Mouse (Mus musculus) lung, postnatal 25 days (tissue): ENCODE data around the gene Cib3.
A peak's percentile ranks its signal among the peaks of the same experiment; 100 is the strongest.

ENCODE experiments used
- DNase-seq: peaks from one replicate; pipeline ENCODE4 v3.0.0; 2022; ENCODE audit warnings: low spot score

Cib3 gene

DNA sequence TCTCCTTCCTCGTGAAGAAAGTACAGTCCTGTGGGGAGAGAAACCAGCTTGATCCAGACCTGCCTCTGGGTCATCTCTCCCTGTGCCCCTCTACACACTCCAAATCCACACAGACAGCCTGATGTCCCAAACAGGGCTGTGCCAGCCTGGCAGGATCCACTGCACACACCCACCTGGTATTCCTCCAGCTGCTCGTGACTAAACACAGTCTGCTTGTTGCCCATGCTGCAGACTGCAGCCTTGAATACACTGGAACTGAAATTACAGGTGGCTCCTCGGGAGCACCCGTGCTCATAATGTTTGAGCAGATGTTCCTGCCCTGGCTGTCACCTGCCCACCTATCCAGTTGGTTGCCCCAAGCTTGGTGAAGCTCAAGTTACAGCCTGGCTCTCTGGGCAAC, at the start of gene Cib3:
Cib3 (minus strand) TSS at position 87 of the 400 bp plus-strand sequence.
- DNase-seq: no peak

DNA sequence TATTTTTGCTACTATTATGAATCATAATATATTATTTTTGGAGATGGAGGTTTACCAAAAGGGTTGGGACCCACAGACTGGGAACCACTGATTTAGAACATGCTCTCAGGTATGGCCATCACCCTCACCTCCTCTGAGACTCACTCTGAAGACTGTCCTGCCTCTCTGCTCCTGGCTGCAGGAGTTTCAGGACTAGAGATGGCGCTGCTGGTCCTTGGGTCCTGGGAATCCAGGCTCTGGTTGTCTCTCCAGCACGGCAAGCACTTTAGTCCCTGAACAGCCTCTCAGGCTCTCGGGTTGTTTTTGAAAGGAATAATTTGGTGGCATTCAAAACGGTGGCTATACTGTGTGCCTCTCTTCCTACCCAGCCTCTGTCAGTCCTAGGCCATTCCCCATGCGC, 49.2 kb upstream of the Cib3 start:
- DNase-seq: no peak

DNA sequence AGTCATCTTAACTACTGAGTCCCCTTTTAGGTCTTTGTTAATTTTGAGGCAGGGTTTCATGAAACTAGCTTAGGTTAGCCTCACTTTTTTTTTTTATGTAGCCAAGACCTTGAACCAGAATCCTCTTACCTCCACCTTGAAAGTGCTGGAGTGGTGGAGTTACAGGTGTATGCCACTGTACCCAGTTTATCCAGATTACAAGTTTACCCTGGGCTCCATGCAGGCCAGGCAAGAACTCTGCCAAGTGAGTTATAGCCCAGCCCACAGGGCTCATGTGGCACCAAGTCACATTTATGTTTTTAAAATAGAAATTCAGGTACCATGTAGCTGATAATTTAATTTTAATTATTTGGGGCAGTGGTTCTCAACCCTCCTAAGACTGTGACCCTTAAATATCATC, 48.8 kb upstream of the Cib3 start:
- no peak for DNase-seq

DNA sequence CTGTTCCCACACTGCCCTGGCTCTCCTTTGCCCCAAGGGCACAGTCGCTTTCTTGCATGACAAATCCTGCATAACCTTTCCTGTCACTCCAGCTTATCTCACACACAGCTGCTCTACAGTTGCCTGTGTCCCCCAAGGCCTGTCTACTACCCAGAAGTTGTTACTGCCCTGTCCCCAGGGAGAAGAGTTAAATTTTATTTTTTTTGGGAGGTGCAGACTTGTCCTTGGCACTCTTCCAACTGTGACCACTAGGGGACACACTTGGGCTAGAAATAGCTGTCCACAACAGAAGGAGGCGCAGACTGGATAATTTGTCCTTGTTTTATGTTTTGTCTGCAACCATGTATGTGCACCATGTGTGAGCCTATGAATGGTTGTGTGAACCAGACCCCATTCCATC, 48.4 kb upstream of the Cib3 start:
- peak; percentile 71 for DNase-seq

DNA sequence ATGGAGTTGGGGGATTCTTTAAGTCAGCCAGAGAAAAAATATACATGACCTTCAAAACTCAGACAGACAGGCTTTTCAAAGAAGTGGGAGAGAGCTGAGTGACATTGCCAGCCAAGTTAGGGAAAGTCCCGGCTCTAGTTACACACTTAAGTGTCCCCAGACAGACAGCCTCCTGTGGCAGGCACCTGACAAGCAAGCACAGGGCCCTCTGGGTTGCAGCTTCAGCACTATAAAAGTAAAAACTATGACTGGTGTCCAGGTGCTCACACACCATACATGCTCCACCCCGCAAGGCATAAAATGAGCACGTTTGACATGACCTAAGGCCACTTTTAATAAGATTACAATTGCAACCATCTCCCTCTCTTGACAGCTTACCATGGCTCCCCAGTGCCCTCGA, 47.9 kb upstream of the Cib3 start:
- DNase-seq: no peak

DNA sequence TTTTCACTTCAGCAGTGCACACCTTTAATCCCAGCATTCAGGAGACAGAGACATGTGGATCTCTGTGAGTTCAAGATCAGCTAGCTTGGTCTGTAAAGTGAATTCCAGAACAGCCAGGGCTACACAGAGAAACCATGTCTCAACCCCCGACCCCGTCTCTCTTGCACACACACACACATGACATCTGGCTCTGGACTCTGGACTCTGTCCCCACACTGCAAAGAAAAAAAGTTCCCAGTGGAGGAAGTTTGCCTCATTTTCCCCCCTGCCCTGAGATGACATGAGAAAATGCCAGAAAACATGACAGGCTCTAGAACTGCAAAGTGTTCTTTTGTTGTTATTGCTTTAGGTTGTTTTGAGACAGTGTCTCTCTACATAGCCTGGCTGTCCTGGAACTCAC, 47.2 kb upstream of the Cib3 start:
- DNase-seq: no peak

DNA sequence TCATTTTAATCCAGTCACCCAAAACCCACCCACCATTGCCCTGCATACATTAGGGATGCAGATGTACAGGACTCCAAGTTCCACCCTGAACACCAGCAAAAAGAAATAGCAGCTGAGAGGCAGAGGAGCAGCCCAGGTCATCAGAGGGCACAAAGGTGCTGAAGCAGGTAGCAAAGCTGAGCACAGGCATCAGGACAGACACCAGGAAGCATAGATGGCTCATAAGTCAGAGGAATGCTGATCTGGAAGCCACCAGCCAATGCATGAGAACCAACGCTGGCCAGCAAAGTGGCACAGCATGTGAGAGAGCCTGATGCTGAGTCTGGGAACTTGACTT, 45.2 kb upstream of the Cib3 start:
- no peak for DNase-seq

DNA sequence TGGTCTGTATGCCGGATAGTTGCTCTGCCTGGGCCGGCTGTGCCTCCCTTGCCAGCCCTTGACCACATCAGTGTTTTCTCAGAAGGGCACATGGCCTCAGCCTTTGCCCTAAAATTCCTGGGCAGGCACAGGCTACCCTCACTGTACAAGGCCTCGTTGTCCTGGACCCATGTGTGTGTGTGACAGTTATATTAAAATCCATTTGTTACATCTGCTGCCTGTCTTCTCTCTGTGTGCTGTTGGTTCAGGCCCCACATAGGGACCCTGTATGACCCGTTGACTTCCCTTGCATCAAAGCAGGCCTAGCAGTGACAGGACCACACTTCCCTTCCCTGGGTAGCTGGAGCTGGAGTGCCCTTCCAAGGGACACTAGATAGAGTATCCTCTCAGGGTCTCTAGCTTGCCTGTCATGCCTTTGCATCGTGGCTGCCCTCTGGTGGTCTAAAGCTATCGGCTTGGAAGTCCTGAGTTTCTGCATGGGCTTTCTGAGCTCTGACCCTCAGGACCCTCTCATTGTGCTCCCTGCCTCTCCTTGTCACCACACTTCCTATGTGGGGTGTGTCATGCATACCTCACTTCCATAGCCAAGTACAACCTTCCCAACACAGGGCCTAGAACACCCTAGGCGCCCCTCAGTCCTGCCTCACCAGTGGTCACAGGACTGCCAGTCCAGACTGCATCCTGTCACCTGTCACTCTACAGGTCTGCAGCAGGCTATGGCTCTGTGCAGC, 44.7 kb upstream of the Cib3 start:
- DNase-seq: no peak

DNA sequence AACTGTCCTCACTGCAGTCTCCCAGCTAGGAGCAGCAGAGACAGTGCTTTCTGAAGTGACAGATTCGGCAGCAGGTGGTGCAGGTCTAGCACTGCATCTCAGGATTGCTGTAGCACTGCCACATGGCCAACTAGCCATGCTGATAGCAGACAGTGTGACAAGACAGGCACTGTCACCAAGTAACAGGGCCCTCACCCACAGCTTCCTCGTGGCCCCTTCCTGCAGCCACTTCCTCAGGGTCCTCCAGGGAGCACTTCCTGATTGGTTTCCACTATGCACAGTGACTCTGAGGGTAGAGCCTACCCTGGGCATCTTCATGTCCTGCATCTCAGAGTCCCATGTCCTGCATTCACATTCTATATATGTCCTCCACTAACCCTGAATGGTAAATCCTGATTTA, 32.0 kb upstream of the Cib3 start:
- no peak for DNase-seq

DNA sequence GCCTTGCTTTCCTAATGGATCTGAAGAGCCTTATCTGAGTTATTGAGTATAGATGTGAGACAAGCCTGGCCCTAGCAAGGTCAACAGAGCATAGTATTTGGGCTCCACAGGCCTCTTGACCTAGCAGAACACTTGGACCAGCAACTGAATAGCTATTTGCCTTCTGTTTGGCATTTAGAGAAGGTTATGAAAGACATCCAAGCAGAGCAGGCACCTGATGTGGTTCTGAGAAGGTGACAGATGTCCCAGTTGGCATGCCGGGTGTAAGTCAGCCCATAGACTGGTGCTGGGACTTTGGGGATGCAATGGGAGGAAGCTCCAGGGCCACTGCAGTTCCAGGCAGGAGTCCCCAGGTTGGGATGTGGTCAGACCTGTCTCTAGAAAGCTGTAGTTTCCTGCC, 29.6 kb upstream of the Cib3 start:
- no peak for DNase-seq

DNA sequence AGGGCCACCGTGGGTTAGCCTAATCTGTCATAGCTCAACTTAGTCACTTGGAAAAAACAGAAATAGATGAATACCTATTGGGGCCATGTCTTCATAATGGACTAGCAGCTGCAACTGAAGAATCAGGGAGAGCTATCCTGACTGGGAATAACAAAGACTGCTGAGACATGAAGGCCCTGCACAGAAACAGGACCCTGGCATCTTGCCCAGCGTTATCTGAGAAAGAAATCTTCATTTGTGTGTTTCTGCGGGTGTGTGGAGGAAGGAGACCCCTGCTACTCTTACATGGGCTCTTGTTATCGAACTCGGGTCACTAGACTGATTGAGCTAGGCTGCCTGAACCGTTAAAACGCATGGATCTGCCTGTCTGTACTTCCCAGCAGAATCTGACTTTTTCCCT, 28.3 kb upstream of the Cib3 start:
- DNase-seq: no peak

DNA sequence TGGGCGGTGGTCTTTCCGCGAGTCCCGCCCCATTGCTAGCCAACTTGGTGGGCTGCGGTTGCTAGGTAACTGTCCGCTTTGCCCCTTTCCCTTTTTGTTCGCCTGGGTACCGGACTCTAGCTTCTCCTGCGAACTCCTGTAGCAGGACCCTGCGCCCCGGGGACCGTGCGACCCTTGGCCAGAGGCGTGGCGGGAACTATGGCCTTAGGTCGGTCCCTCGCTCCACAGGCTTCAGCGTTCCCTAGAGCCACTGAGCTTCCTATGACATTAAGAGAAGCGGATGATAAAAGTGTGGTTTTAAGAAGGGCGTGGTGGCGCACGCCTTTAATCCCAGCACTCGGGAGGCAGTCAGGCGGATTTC, 27.7 kb upstream of the Cib3 start:
- no peak for DNase-seq

DNA sequence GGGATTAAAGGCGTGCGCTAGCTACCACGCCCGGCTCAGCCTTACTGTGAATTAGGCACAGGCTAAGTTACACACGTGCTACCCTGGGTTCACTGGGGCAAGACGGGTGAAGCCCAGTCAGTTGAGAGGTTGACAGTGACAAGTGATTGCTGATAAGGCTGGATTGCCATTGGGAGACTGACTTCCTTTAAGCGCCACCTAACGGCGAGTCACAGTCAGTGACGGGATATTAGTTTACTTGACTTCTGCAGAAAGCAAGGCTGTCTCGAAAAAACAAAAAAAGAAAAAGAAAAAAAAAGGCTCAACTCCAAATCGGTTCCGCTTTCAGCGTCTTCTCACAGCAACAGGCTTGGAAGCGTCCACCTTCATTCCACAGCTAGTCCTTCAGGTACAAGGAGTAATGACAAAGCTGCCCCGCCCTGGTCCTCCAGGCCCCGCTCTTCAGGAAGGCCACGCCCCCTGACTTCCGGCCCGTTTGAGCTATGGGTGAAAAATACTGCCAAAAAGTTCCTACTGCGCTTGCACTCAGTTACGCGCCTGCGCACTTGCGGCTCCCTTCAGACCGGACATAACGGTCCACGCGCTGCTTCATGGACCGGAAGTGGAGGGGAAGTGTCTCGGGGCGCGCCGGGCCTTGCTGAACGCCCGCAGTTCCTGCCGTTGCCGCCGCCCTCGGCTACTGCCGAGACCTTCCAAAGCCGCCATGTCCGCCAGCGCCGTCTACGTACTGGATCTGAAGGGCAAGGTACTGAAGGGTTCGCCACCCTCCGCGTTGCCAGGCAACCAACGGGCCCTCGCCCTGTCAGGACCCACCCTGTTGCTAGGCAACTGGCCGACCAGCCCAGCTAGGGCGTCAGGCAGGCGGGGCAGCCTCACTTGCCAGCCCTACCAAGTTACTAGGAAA, 27.1 kb upstream of the Cib3 start, which contains the start of gene Ap1m1:
Ap1m1 (plus strand) TSS at position 520 of the 904 bp plus-strand sequence.
- DNase-seq: peak; percentile 99

DNA sequence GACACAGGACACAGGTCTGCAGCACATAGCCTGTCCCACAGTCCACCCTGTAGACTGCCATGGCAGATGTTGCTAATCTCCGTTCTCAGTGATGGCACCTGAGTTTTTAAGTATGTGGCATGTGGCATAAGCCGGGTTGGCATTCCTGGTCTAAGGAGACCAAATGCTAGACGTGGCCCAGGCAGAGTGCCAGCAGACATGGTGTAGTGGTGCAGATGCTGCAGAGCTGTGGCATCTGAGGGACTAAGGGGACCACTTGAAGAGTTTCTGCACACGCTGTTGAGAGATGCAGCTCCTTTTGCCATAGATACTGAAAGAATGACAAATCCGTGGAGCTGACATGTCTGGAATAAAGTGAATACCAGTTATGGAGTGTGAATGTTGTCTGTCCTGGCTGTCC, 10.0 kb upstream of the Cib3 start:
- no peak for DNase-seq

DNA sequence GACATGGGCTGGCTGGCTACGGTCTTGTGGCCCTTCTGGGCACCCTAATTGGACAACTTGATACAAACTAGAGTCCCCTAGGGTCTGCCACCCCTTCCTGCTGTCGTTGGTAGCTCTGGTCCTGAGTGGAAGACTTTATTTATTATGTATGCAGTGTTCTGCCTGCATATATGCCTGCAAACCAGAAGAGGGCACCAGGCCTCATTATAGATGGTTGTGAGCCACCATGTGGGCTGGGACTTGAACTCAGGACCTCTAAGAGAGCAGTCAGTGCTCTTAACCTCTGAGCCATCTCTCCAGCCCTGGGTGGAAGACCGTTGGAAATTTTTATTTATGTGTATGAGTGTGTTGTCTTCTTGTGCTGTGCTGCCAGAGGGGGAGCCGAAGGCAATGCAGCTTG, 8.1 kb upstream of the Cib3 start:
- no peak for DNase-seq

DNA sequence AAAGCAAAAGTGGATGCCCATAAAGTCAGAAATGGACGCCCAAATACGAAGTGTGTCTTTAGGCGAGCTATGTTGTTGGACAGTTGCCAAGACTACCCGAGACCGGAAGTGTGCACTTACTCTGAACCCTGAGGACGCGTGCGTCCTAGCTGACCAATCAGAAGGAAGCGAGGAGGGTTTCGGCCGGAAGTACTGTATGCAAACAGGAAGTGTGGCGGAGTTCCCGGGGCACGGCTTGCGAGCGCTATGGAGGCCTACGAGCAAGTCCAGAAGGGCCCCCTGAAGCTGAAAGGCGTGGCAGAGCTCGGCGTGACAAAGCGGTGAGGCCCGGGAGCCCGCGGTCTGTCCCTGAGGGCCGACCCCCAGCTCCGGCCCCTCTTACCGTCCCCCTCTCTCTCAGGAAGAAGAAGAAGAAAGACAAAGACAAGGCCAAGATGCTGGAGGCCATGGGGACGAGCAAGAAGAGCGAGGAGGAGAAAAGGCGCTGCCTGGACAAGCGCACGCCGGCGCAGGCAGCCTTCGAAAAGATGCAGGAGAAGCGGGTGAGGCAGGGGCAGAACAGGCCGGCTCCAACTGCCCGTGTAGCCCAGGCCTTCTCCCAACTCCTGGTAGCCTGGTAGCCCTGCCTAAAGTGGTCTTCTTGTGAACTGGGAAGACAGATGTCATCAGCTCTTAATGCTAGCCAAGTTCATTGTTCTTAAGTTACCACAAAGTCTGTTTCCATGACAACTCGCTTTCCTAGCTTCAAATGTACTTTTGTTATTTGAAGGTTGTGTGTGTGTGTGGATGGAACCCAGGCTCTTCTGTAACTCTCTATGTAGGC, 7.1 kb upstream of the Cib3 start, which contains the start of gene Fam32a:
Fam32a (plus strand) TSS at position 190 of the 823 bp plus-strand sequence.
- peak; percentile 95 for DNase-seq

DNA sequence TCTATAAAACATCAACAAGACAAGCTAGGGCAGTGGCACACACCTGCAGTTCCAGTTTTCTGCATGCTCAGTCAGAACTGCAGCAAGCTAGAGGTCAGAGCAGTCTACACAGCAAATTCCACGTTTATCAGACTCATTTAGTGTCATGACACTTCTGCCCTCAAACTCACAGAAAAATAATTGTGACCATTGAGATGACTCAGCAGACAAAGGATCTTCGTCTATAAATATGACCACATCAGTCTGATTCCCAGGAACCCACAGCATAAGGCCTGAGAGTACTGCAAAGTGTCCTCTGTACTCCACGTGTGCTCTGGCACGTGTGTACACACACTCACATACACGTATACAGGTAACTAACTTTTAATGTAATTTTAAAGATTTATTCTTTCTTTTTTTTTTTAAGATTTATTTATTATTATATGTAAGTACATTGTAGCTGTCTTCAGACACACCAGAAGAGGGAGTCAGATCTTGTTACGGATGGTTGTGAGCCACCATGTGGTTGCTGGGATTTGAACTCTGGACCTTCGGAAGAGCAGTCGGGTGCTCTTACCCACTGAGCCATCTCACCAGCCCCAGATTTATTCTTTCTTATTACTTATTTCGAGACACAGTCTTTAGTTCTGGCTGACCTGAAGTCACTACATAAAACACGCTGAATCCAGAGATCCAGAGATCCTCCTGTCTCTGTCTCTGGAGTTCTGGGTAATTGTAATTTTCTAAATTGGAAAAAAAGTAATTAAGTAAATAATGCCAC, 6.3 kb upstream of the Cib3 start:
- no peak for DNase-seq

DNA sequence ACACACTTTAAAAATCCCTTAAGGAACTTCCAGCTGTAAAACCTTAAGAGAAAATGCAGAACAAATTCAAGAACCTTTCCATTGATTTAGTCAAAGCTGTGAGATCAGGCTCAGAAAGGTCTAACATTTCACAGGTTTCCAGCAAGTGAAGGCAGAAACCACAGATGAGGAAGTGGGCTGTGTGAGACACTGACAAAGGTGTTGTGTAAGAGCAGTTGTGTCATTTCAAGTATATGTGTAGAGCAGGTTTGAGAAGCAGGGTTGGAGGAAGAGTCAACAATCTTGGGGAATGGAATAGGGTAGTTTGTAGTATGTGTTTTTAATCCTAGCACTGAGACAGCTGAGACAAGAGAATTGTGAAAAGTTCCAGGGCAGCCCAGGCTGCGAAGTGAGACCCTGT, 3.2 kb upstream of the Cib3 start:
- peak; percentile 67 for DNase-seq

DNA sequence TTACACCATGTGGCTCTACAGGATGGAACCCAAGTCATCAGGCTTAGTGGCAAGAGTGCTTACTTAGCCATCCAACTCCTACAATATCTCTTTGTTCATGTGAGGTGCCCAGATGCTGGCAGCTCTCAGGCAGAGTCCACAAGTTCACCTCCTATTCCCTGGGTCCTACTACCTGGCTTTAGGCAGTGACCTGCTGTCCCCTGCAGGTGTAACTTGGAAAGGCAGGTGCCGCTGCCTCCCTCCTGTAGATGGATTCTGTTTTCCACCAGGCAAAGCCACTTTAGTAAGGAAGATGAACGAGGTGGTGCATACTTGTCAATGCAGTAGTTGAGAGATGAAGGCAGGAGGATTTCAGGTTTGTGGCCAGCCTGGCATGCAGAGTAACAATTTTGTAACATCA, 2.4 kb upstream of the Cib3 start:
- DNase-seq: peak; percentile 49

DNA sequence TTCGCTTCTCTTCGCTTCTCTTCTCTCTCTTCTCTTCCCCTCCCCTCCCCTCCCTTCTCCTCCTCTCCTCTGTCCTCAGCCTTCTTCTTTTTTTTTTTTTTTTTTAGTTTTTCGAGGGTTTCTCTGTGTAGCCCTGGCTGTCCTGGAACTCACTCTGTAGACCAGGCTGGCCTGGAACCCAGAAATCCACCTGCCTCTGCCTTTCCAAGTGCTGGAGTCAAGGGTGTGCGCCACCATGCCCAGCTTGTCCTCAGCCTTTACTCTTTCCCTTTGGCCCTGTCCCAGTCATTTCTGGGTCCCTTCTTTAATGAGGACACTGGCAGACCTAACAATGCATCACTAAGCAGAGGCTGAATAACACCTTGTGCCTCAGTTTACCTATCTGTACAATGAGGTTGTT, 899 bp upstream of the Cib3 start, which contains the start of gene Gm11034:
Gm11034 (minus strand) TSS at position 101 of the 400 bp plus-strand sequence.
- DNase-seq: no peak

DNA sequence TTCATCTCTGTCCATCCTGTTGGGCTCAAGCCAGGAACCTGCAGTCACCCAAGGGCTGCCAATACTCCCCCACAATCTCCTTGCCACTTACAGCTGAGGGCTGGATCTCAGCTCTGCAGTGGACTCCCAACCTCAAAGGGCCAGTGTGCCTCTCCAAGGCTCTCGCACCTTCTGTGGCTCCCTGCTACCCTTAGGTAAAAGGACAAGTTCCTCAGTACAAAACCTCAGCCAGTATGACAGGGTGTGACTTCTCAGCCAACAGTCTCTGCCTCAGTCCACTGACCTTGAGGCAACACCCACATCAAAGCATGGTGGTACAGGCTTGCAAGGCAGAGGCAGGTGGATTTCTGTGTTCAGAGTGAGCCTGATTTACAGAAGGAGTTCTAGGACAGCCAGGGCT, 791 bp downstream of the Cib3 start:
- no peak for DNase-seq

DNA sequence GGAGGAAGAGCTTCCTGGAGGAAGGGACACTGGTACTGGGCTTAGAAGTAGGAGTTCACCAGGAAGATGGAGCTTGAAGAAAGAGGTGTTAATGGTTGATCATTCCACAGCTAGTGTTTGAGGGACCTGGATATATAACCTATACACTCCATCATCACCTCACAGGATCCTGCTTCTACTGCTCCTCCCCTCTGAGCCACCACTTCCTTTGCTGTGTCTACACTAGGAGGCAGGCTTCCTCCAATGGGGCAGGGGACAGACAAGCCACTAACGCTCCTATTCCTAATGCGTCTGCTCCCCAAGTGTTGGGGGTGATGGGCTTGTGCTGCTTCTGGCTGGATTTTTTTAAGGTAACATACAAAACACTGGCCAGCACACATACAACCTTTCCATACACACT, 1.9 kb downstream of the Cib3 start:
- DNase-seq: no peak
